Mouse (Mus musculus) embryonic stem cell, embryonic (primary cell): ENCODE results near the gene Fndc7.

Experiments used
- CTCF ChIA-PET, 4 experiments: fragments of 300-600 bp in 2 of 4; fragments of 350-600 bp in 2 of 4; sonication (Branson Sonifier 250); formaldehyde crosslinking; loops; one replicate each; lab custom pipeline; 2022; ENCODE audit warnings: inconsistent platforms in 2 of 4; lab: Charles Lee
- POLR2A ChIA-PET, 4 experiments: fragments of 300-600 bp in 2 of 4; fragments of 350-600 bp in 2 of 4; sonication (Branson Sonifier 250); formaldehyde crosslinking; loops; one replicate each; lab custom pipeline; 2022; ENCODE audit warnings: antibody characterized with exemption in 4 of 4, inconsistent platforms in 1 of 4; lab: Charles Lee

The Fndc7 gene

GRCm38 (mm10) chr3:108870631-108871030 lies 19.2 kb downstream of the Fndc7 start:
- POLR2A ChIA-PET: interaction anchor here in 3 of 4 experiments (0.6 to 0.7 kb wide), 3 partner anchors 112 to 308 kb away, joined by 3 to 5 read pairs (median 3); partner anchors contain the start of gene Gpsm2 (in 1 of the 3)

DNA sequence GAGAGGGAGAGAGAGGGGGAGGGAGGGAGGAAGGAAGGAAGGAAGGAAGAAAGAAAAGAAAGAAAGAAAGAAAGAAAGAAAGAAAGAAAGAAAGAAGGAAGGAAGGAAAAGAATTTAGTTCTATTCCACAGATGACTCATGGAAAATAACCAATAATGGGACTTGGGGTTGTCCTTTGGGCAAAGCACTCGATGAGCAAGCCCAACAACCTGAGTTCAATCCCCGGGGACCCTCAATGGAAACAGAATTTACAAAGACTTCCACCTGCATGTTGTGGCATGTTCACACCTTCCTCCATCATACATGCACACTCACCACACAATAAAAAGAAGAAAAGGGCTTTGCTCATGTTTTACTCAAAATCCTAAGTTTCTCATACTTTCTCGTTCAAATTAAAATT lies 22.4 kb downstream of the Fndc7 start:
- ChIA-PET POLR2A (interaction anchor here in 1 of 4 experiments (1.0 kb wide), 1 partner anchor 8 kb away, joined by 4 read pairs; no protein-coding TSS in a partner anchor), CTCF (interaction anchor here in 1 of 4 experiments (0.7 kb wide), 1 partner anchor 135 kb away, joined by 3 read pairs; no protein-coding TSS in a partner anchor)

More at GRCm38 (mm10) chr3:108870631-108871030, 19.2 kb downstream of the Fndc7 start:
- CTCF ChIA-PET: no interaction called here

DNA sequence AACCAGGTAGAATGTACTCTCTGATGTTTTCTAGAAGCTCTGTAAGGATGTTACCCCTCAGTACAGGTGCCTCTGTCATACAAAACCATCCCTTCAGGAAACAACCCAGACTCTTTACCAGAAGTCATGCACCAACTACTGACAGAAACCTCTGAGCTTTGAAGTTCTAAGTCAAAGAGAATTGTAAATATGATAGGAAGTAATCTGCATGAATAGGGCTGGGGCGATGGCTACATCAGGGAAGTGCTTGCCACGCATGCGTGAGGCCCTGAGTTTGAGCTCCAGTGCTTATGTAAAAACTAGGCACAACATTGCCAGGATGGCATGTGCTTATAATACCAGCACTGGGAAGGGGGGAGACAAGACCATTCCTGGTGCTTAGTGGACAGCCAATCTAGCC lies 24.1 kb downstream of the Fndc7 start:
- CTCF ChIA-PET: interaction anchor here in 1 of 4 experiments (1.3 kb wide), 1 partner anchor 14 kb away, joined by 3 read pairs; no protein-coding TSS in a partner anchor

GRCm38 (mm10) chr3:108865129-108865528 lies 24.7 kb downstream of the Fndc7 start:
- CTCF ChIA-PET: interaction anchor here in 1 of 4 experiments (0.6 to 1.3 kb wide), 2 partner anchors 15 to 19 kb away, joined by 3 to 15 read pairs; no protein-coding TSS in a partner anchor
- POLR2A ChIA-PET: interaction anchor here in 3 of 4 experiments (0.5 to 1.5 kb wide), 5 partner anchors 8 to 688 kb away, joined by 4 to 6 read pairs (median 4); no protein-coding TSS in a partner anchor

More for the DNA sequence above, 24.1 kb downstream of the Fndc7 start:
- POLR2A ChIA-PET: interaction anchor here in 3 of 4 experiments (0.5 to 1.5 kb wide), 5 partner anchors 9 to 688 kb away, joined by 4 to 6 read pairs (median 4); no protein-coding TSS in a partner anchor

- CTCF ChIA-PET: no interaction called here
- POLR2A ChIA-PET: no interaction called here
These were observed 26.7 kb downstream of the Fndc7 start for GRCm38 (mm10) chr3:108863091-108863490.

DNA sequence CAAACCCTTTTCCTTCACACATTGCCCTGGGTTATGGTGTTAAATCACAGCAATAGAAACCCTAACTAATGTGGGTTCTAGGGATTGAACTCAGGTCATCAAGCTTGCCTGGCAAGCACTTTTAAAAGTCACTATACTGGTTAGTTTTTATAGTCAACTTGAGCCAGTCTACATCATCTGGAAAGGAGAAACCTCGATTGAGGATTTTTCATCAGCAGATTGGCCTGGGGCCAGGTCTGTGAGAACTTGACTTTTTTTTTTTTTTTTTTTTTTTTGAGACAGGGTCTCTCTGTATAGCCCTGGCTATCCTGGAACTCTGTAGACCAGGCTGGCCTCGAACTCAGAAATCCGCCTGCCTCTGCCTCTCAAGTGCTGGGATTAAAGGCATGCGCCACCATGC lies 27.5 kb downstream of the Fndc7 start:
- CTCF ChIA-PET: interaction anchor here in 2 of 4 experiments (0.6 to 0.9 kb wide), 3 partner anchors 16 to 228 kb away, joined by 3 to 7 read pairs (median 3); partner anchors contain the start of gene Stxbp3 (in 1 of the 2)
- POLR2A ChIA-PET: interaction anchor here in 1 of 4 experiments (0.8 to 2.4 kb wide), 2 partner anchors 19 to 54 kb away, joined by 4 to 7 read pairs; no protein-coding TSS in a partner anchor

DNA sequence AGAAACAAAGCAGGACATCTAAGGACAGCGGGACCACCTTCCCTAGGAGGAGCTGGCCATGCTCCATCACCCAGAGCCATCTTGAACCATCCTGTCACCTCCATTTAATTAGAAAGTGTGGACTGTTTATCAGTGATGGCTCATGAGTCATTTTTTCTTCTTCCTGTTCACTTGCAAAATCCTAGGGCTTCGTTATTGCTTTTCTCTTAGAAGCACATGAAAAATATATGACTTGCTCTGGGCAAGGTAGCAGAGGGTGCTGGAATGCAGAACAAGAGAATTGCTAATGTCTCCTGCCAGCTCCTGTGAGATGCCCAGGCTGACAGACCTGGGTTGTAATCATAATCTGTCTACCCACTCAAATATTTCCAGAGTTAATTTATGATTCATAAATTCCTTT lies 29.0 kb downstream of the Fndc7 start:
- ChIA-PET POLR2A (interaction anchor here in 1 of 4 experiments (0.9 to 2.4 kb wide), 3 partner anchors 20 to 138 kb away, joined by 5 to 10 read pairs (median 7); partner anchors contain the start of gene Prpf38b), CTCF (interaction anchor here in 1 of 4 experiments (0.5 kb wide), 1 partner anchor 8 kb away, joined by 3 read pairs; no protein-coding TSS in a partner anchor)

DNA sequence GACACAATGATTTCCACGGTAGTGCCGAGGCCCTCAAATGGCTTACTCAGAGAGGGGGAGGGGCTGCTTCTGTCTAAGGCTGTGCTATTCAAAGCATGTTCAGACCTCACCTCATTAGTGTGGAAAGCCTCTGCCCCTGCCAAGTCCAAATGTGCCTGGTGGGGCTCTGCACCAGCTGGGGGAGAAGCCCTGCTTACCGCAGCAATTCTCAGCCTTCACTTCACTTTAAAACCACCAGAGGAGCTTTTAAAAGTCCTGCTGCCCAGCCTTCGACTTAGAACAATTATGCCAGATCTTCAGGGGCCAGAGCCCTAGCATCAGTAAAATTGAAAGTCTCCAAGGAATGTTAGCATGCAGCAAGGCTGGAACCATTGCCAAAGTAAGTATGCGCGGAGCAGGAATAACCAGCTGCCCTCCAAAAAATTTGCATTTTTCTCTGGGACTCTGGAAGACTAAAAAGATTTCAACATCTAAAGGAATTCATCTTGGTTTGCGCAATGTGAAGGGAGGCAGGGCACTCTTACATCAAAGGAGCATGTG lies 31.5 kb downstream of the Fndc7 start:
- CTCF ChIA-PET: interaction anchor here in 3 of 4 experiments (0.6 to 4.1 kb wide), 3 partner anchors 18 to 28 kb away, joined by 5 to 23 read pairs (median 6); partner anchors contain the start of gene Stxbp3 (in 2 of the 3)
- POLR2A ChIA-PET: interaction anchor here in 2 of 4 experiments (0.6 to 2.1 kb wide), 4 partner anchors 18 to 60 kb away, joined by 3 to 10 read pairs (median 6); partner anchors contain the start of gene Stxbp3 (in 1 of the 2)

DNA sequence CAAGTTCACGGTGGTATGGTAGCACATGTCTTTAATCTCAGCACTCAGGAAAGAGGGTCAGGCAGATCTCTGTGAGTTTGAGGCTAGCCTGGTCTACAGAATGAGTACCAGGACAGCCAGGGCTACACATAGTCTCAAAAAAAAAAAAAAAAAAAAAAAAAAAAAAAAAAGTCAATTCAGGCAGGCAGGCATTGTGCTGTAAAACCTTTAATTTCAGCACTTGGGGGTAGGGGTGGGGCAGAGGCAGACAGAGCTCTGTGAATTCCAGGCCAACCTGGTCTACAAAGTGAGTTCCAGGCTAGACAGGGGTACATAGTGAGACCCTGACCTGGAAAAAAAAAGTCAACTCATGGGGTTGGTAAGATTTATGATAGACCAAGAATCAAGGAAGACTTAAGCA lies 32.1 kb downstream of the Fndc7 start:
- POLR2A ChIA-PET: interaction anchor here in 3 of 4 experiments (0.6 to 2.5 kb wide), 11 partner anchors 8 to 83 kb away, joined by 3 to 19 read pairs (median 4); partner anchors contain the start of genes Stxbp3 (in 2 of the 3), Gm9857 (in 1 of the 3) and Prpf38b (in 1 of the 3)
- CTCF ChIA-PET: interaction anchor here in 3 of 4 experiments (0.5 to 4.1 kb wide), 7 partner anchors 11 to 78 kb away, joined by 3 to 23 read pairs (median 5); partner anchors contain the start of genes Stxbp3 (in 2 of the 3) and Prpf38b (in 1 of the 3)

GRCm38 (mm10) chr3:108857124-108857470 lies 32.7 kb downstream of the Fndc7 start:
- POLR2A ChIA-PET: interaction anchor here (0.7 to 2.5 kb wide), 21 partner anchors 8 to 413 kb away, joined by 3 to 19 read pairs (median 5); partner anchors contain the start of genes Prpf38b (in 3 of the 4), Stxbp3 (in 3 of the 4), Gm9857 (in 1 of the 4) and Gpsm2 (in 1 of the 4)
- CTCF ChIA-PET: interaction anchor here in 3 of 4 experiments (0.5 to 4.1 kb wide), 12 partner anchors 11 to 171 kb away, joined by 3 to 23 read pairs (median 4); partner anchors contain the start of genes Stxbp3 (in 3 of the 3), Fam102b (in 1 of the 3) and Prpf38b (in 1 of the 3)

GRCm38 (mm10) chr3:108856386-108857123 lies 33.3 kb downstream of the Fndc7 start:
- ChIA-PET POLR2A (interaction anchor here (0.6 to 2.5 kb wide), 24 partner anchors 9 to 412 kb away, joined by 3 to 19 read pairs (median 5); partner anchors contain the start of genes Prpf38b (in 3 of the 4), Stxbp3 (in 3 of the 4), Gm9857 (in 1 of the 4) and Gpsm2 (in 1 of the 4)), CTCF (interaction anchor here (0.5 to 4.1 kb wide), 15 partner anchors 12 to 171 kb away, joined by 3 to 23 read pairs (median 4); partner anchors contain the start of genes Stxbp3 (in 3 of the 4), Fam102b (in 1 of the 4) and Prpf38b (in 1 of the 4))

GRCm38 (mm10) chr3:108855864-108856263 lies 33.9 kb downstream of the Fndc7 start:
- CTCF ChIA-PET: interaction anchor here in 2 of 4 experiments (0.7 to 4.1 kb wide), 4 partner anchors 15 to 109 kb away, joined by 3 to 23 read pairs (median 4); partner anchors contain the start of gene Stxbp3 (in 1 of the 2)
- POLR2A ChIA-PET: interaction anchor here (0.6 to 2.5 kb wide), 8 partner anchors 12 to 171 kb away, joined by 3 to 19 read pairs (median 6); partner anchors contain the start of genes Prpf38b (in 1 of the 4) and Stxbp3 (in 1 of the 4)

- POLR2A ChIA-PET: interaction anchor here in 2 of 4 experiments (2.5 kb wide), 2 partner anchors 15 to 55 kb away, joined by 12 to 19 read pairs; partner anchors contain the start of genes Prpf38b (in 1 of the 2) and Stxbp3 (in 1 of the 2)
- CTCF ChIA-PET: interaction anchor here in 2 of 4 experiments (0.6 to 4.1 kb wide), 3 partner anchors 15 to 210 kb away, joined by 3 to 23 read pairs (median 5); partner anchors contain the start of gene Stxbp3 (in 1 of the 2)
These were observed 34.4 kb downstream of the Fndc7 start for GRCm38 (mm10) chr3:108855371-108855770.

DNA sequence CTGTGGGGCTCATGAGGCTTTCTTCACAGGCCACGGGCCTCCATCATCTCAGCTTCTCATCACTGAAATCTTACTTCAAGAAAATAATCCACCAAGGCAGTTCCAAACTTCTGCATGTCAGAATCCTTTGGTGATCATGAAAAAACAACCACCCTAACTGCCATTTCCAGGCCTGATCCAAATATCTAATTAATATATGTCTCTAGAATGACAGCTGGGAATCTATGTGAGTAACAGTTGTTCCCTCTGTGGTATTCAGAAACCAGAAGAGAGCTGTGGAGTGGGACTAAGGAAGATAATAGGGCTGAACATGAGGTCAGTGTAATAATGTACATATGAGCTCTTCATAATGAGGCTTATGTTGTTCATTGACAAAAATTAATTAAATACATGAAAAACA lies 36.5 kb downstream of the Fndc7 start:
- POLR2A ChIA-PET: interaction anchor here in 3 of 4 experiments (1.1 to 1.2 kb wide), 3 partner anchors 27 to 45 kb away, joined by 3 read pairs; no protein-coding TSS in a partner anchor

GRCm38 (mm10) chr3:108851996-108852697 lies 37.7 kb downstream of the Fndc7 start:
- CTCF ChIA-PET: interaction anchor here in 1 of 4 experiments (0.6 to 1.5 kb wide), 2 partner anchors 11 to 73 kb away, joined by 4 to 8 read pairs; partner anchors contain the start of gene Stxbp3
- POLR2A ChIA-PET: interaction anchor here in 2 of 4 experiments (0.6 to 1.7 kb wide), 4 partner anchors 8 to 478 kb away, joined by 3 to 6 read pairs (median 3); partner anchors contain the start of gene Prpf38b (in 1 of the 2)

More for the DNA sequence above, 36.5 kb downstream of the Fndc7 start:
- CTCF ChIA-PET: interaction anchor here in 1 of 4 experiments (1.2 kb wide), 1 partner anchor 13 kb away, joined by 4 read pairs; the partner anchor contains the start of gene Stxbp3

DNA sequence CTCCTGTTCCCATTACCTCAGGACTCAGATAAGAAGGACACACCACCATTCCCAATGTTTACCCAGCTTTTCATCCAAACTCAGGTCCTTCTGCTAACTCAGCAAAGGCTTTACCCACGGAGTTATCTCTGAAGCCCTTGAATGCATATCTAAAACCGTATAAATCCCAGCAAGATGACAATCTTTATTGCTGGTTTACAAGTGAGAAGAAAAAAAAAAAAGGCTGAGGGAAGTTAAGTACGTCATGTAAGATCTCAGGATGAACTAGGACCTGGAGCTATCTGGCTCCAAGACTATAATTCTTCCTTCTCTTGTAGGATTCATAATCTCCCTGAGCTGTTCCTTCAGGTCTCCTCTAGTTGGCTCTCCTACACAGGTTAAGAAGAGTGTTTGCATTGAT lies 38.3 kb downstream of the Fndc7 start:
- ChIA-PET POLR2A (interaction anchor here in 2 of 4 experiments (1.6 to 1.7 kb wide), 3 partner anchors 8 to 60 kb away, joined by 3 to 6 read pairs (median 5); partner anchors contain the start of genes Prpf38b (in 1 of the 2) and Stxbp3 (in 1 of the 2)), CTCF (interaction anchor here in 1 of 4 experiments (0.6 to 1.5 kb wide), 2 partner anchors 11 to 73 kb away, joined by 4 to 8 read pairs; partner anchors contain the start of gene Stxbp3)
